Mouse (Mus musculus) layer of hippocampus, postnatal 14 days (tissue): ENCODE measurements around the gene Ptprd. TPM values are rescaled to one million over a fixed set of nuclear protein-coding genes. Genes with fewer than 3 reads are reported as not detected.

Experiments
- DNase-seq, 2 experiments: peaks; one replicate each; pipeline ENCODE4 v3.0.0; 2021 to 2022; ENCODE audit warnings: low spot score in 2 of 2, mixed read lengths in 1 of 2
- microRNA-seq, 2 experiments: library from miRNA; unstranded; fragments of <30 nt; microRNA quantifications; one replicate each; pipeline ENCODE4 v1.2.0; 2021
- total RNA-seq, 2 experiments: library from RNA; stranded (reverse); gene quantifications; 2 replicates each; pipeline ENCODE4 v1.2.3; 2021

The Ptprd gene
- total RNA-seq, 2 experiments from 2014 or later = 163 to 206 TPM

GRCm38 (mm10) chr4:75974728-75975127 is 2237.0 kb downstream of the Ptprd start:
- no peak for DNase-seq

DNA sequence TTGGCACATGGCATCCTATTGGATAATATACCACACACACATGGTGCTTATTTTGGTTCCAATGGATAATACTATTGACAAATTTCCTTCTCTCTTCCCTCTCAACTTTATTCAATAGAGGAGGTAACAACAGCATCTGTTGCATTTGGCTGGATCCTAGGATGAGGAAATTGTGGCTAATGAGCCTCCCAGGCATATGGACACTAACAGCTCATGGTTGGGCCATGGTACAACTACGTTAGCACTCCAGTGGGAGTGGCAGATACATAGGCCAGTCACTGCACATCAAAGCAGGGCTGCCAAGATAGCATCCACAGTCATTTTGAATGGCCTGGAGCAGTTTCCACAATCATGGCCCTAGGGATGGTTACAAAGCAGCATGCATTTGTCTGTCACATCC is 2238.4 kb downstream of the Ptprd start:
- peak; percentile 11 to 74 for DNase-seq

GRCm38 (mm10) chr4:75969961-75970360 is 2241.8 kb downstream of the Ptprd start:
- no peak for DNase-seq

DNA sequence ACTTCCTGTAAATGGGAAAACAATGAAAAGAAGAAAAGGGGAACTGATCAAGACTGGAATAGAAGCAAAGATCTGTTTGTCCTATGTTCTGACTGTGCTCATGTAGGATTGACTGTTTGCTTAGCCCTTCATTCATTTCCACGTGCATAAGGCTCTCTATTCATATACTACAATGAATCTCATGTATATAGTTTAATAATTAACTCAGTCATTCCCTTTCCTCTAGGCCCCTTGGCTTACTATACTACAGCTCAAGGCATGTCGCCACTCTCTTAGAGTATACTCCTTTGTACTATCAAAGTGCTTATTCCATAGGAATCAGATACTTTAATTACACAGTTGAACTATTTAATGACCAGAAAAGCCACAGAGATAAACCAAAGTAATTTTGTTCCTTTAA is 2243.1 kb downstream of the Ptprd start:
- DNase-seq = no peak

DNA sequence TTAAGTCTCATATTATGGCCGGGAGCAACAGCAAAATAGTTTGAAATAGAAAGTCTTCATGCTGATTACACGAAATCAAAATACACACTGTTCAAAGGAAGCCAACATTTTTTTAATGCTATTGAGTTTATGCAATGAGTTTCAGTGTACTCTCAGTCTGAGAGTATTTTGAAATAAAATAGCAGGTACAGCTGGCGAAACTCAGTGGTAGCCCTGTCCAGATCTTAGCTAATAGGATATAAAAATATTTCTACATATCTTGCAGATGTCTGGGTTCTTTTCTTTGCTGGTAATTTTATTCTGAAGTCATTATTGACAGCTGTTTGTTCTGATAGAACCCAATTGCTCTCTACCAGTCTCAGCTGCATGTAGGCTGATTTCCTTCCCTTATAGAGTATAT is 2246.0 kb downstream of the Ptprd start:
- no peak for DNase-seq

DNA sequence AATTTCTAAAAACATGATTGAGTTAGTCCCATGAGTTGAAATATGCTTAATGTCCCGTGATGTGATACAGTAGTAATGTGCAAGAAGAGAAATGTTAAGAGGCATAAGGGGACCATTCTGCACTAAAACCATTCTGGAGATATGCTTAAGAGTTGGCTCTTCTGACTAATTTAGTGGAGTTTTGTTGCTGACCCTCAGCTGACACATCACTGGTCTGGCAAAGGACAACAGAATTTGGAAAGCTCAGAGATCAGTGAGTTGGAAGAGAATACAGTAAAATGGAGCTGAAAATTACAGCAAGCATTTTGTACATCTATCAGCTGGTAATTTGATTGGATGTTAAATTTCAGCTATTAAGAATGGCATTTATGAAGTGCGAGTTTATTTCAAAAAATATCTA is 2248.8 kb downstream of the Ptprd start:
- no peak for DNase-seq

- DNase-seq = no peak
Observed at GRCm38 (mm10) chr4:75961865-75962264, 2249.9 kb downstream of the Ptprd start.

DNA sequence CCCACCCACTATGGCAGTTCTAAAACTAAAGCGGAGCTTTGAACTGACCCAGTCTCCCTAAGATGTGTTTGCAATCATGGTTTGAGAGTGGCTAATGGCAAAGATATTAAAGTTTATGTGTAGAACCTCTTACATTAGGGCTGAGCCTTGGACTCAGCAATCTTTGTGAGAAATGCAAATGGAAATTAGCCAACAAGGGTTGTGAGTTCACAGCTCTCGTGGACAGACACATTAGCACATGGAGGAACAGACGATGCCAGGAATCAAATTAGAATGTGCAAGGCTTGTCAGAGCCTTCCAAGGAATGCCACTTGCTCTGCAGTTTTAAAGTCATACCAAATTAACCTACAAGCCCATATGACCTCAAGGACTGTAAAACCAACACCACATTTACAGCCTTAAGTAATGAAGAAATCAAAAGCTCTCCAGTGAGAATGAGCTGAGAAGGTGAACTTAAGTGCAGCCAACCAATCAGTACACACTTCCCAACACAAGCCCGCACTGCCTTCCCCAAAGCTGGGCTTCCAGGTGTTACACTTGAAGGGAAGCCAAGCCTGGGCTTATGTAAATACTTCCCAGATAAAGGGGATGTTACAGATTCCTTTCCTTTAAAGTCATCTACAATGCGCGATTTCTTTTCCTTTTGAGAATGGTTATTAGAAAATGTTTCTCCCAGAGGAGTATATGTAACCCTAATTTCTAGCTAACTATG is 2258.3 kb downstream of the Ptprd start:
- DNase-seq = no peak

- DNase-seq = no peak
Observed at GRCm38 (mm10) chr4:75950582-75950981, 2261.2 kb downstream of the Ptprd start.

DNA sequence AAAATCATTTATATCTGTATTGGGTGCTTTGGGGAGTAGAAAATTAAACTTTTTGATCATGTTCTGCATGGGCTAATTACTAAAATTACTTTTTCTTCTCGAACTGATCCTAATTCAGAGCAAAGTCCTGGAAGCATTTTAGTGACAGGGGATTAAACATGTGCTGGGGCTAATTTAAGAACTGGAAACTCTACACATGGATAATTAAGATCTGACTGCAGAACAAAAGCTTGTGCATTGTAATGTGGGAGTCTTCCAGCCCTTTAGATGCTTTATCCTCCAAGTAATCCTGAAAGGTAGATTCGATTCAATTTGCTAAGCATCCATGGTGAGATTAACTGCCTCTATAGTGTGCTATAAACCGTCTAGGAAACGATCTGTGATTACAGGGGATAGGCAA is 2316.9 kb downstream of the Ptprd start:
- no peak for DNase-seq

Small RNA genes within 50 kb of the gene (microRNA-seq; reads per million reads assigned to microRNA genes)
- gene Gm23159 = 0 reads per million in 2 experiments
